Mouse (Mus musculus) 3134 (cell line): ENCODE measurements at regions not wholly inside any gene's neighbourhood (a gene's known extent, or its start where the extent isn't known, plus 50 kb on each side); places are given as distances from the start of the nearest gene placed in this dataset.
A peak's percentile ranks its signal among the peaks of the same experiment; 100 is the strongest.

Experiments
- DNase-seq: peaks from one replicate; pipeline ENCODE4 v3.0.0-alpha.2; 2011; ENCODE audit warnings: low spot score; ENCODE audit not compliant: insufficient read length; ENCODE audit errors: extremely low read depth

GRCm38 (mm10) chr4:11903861-11904260 lies 77.2 kb downstream of the Gm10604 start:
- DNase-seq = no peak

- no peak for DNase-seq
Observed at GRCm38 (mm10) chr4:11903401-11903800, 77.7 kb downstream of the Gm10604 start.

GRCm38 (mm10) chr4:11899979-11900624 lies 81.0 kb downstream of the Gm10604 start:
- peak; percentile 33 for DNase-seq

GRCm38 (mm10) chr4:11897231-11897630 lies 83.8 kb downstream of the Gm10604 start:
- DNase-seq = no peak

- DNase-seq = no peak
Observed at GRCm38 (mm10) chr4:11895857-11896825, 84.9 kb downstream of the Gm10604 start.

- DNase-seq = no peak
Observed at GRCm38 (mm10) chr4:11893560-11894205, 87.4 kb downstream of the Gm10604 start.

- no peak for DNase-seq
Observed at GRCm38 (mm10) chr4:11889039-11889600, 91.9 kb downstream of the Gm10604 start.

GRCm38 (mm10) chr4:11887377-11887776 lies 93.7 kb downstream of the Gm10604 start:
- DNase-seq = no peak

GRCm38 (mm10) chr4:11885499-11885898 lies 95.6 kb downstream of the Gm10604 start:
- no peak for DNase-seq

GRCm38 (mm10) chr4:11884818-11885217 lies 96.2 kb downstream of the Gm10604 start:
- peak; percentile 12 for DNase-seq

GRCm38 (mm10) chr4:11883295-11883694 lies 97.8 kb downstream of the Gm10604 start:
- DNase-seq = no peak

GRCm38 (mm10) chr4:11882666-11883065 lies 98.4 kb downstream of the Gm10604 start:
- DNase-seq = no peak

- no peak for DNase-seq
Observed at GRCm38 (mm10) chr4:11878638-11879037, 102.4 kb downstream of the Gm10604 start.

GRCm38 (mm10) chr4:11877945-11878344 lies 103.1 kb downstream of the Gm10604 start:
- no peak for DNase-seq

GRCm38 (mm10) chr4:11876009-11876408 lies 105.1 kb downstream of the Gm10604 start:
- DNase-seq = no peak

- no peak for DNase-seq
Observed at GRCm38 (mm10) chr4:11874586-11875264, 106.3 kb downstream of the Gm10604 start.

- DNase-seq = no peak
Observed at GRCm38 (mm10) chr4:11872036-11872435, 109.0 kb downstream of the Gm10604 start.

GRCm38 (mm10) chr4:11869721-11870120 lies 111.3 kb downstream of the Gm10604 start:
- no peak for DNase-seq

- DNase-seq = no peak
Observed at GRCm38 (mm10) chr4:11868565-11868964, 112.5 kb downstream of the Gm10604 start.
